Mouse (Mus musculus): ENCODE data around the gene Rims4. TPM values are rescaled to one million over a fixed set of nuclear protein-coding genes. Genes with fewer than 3 reads are reported as not detected.

Rims4 gene
- polyA plus RNA-seq, 1 experiment from 2014 or later = 0.53 TPM

DNA sequence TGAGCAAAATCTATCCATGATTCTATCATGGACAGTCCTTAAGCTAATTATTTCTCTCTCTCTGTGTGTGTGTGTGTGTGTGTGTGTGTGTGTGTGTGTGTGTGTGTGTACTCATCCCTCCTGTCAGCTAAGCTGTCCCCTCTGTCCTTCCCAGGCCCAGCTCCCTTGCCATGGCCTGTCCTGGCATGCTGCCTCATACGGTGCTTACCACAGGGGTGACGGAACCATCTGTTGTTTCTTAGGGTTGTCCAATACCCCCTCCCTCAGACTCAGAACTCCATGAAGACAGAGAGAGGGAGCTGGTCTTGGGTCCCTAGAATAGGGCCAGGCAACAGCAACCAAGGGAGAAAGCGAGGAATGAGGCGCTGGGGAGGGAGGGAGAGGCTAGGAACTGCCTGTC, 14.2 kb downstream of the Rims4 start:
- Histone ChIP-seq H3K9me3 (ENCODE audit: control insufficient read depth) (no peaks in the 10 kb centered on the region), H3K27ac (ENCODE audit: low read depth, low read length) (no peak overlapping the region), H3K9ac (ENCODE audit: low read depth, low read length) (no peak overlapping the region), H3K36me3 (ENCODE audit: control insufficient read depth, insufficient read depth) (no peaks in the 10 kb centered on the region), H3K4me1 (replicated peaks; ENCODE audit: control insufficient read depth, insufficient read depth, low read length) (no peaks in the 10 kb centered on the region), H3K27me3 (replicated peaks; ENCODE audit: control insufficient read depth, insufficient read depth, low read length) (no peaks in the 10 kb centered on the region), H3K4me2 (replicated peaks; ENCODE audit: low read depth) (no peak overlapping the region), H3K4me3 (ENCODE audit: low read depth, low read length) (no peak overlapping the region)
- 86% methylated on average over 4 of the region's 4 CpGs for WGBS
- TF ChIP-seq CTCF (IDR thresholded peaks at IDR 0.05; ENCODE audit: low read depth) = no peak
- ATAC-seq = no peak

DNA sequence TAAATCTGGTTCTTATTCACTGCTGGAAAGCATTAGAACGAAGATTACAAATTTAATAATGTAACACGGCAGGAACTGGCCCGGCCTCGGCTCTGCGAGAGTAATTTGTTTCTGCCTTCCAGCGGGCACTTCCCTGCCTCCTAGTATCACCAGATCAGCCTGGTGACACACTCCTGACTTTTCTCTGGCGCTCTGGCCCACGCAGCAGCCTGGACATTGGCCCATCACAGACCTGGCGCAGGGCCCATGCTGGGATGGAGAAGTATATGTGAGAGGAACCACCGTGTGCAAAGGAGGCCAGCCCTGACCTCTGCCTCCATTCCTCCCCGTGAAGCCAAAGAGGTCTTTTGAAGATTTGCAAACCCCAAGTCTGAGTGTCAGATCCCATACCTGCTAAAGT, 15.0 kb downstream of the Rims4 start:
- Histone ChIP-seq H3K9me3 (ENCODE audit: control insufficient read depth) (no peaks in the 10 kb centered on the region), H3K4me3 (ENCODE audit: low read depth, low read length) (no peak overlapping the region), H3K27me3 (replicated peaks; ENCODE audit: control insufficient read depth, insufficient read depth, low read length) (no peaks in the 10 kb centered on the region), H3K27ac (ENCODE audit: low read depth, low read length) (no peak overlapping the region), H3K36me3 (ENCODE audit: control insufficient read depth, insufficient read depth) (no peaks in the 10 kb centered on the region), H3K9ac (ENCODE audit: low read depth, low read length) (no peak overlapping the region), H3K4me2 (replicated peaks; ENCODE audit: low read depth) (no peak overlapping the region), H3K4me1 (replicated peaks; ENCODE audit: control insufficient read depth, insufficient read depth, low read length) (no peaks in the 10 kb centered on the region)
- WGBS = 64% methylated on average over 11 of the region's 11 CpGs
- TF ChIP-seq CTCF (IDR thresholded peaks at IDR 0.05; ENCODE audit: low read depth) = no peak
- no peak for ATAC-seq

DNA sequence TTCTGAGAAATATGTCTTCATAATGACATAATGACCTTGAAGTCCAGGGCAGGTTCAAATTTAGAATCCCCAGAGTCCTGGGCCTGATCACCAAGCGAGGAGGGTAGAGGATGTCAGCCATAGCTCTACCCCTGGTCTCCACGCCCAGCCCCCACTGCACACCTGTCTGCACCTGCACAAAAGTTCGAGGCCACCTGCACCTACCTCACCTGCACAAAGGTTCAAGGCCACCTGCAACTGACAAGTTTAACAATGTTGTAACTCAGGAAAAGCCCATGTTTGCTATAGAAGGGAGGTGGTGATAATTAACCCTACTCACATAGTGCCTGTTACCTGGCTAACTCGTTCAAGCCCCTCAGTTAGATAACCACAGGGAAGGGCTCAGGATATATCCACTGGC, 16.0 kb downstream of the Rims4 start:
- H3K27me3 ChIP-seq (replicated peaks; ENCODE audit: control insufficient read depth, insufficient read depth, low read length) = no peaks in the 10 kb centered on the region
- H3K4me2 ChIP-seq (replicated peaks; ENCODE audit: low read depth) = no peak overlapping the region
- no peaks in the 10 kb centered on the region for H3K9me3 ChIP-seq (ENCODE audit: control insufficient read depth)
- no peak overlapping the region for H3K9ac ChIP-seq (ENCODE audit: low read depth, low read length)
- ATAC-seq = peak; percentile 69; the same call in 1 of the 2 replicates
- no peaks in the 10 kb centered on the region for H3K4me1 ChIP-seq (replicated peaks; ENCODE audit: control insufficient read depth, insufficient read depth, low read length)
- 55% methylated on average over 4 of the region's 4 CpGs for WGBS
- H3K27ac ChIP-seq (ENCODE audit: low read depth, low read length) = no peak overlapping the region
- no peak overlapping the region for H3K4me3 ChIP-seq (ENCODE audit: low read depth, low read length)
- no peaks in the 10 kb centered on the region for H3K36me3 ChIP-seq (ENCODE audit: control insufficient read depth, insufficient read depth)
- no peak for TF ChIP-seq CTCF (IDR thresholded peaks at IDR 0.05; ENCODE audit: low read depth)

DNA sequence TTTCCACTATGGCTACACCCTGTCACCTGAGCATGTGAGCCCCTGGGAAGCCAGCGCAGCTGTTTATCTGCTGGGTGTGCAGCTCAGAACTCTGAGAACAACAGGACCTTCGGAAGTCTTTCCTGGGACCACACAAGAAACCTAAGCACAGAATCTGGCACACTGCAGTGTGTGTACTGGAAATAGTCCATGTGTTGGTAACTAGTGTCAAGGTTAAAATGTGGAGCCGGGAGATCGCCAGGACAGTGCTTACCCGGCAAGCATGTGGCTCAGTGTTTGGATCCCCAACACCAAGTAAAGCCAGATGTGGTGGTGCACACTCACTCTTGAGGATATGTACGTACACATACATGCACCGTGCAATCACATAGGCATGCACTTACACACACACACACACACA, 17.4 kb downstream of the Rims4 start:
- Histone ChIP-seq H3K27me3 (replicated peaks; ENCODE audit: control insufficient read depth, insufficient read depth, low read length) (no peaks in the 10 kb centered on the region), H3K4me3 (ENCODE audit: low read depth, low read length) (no peak overlapping the region), H3K36me3 (ENCODE audit: control insufficient read depth, insufficient read depth) (no peaks in the 10 kb centered on the region), H3K27ac (ENCODE audit: low read depth, low read length) (no peak overlapping the region), H3K9ac (ENCODE audit: low read depth, low read length) (no peak overlapping the region), H3K9me3 (ENCODE audit: control insufficient read depth) (no peaks in the 10 kb centered on the region), H3K4me1 (replicated peaks; ENCODE audit: control insufficient read depth, insufficient read depth, low read length) (no peaks in the 10 kb centered on the region), H3K4me2 (replicated peaks; ENCODE audit: low read depth) (no peak overlapping the region)
- no peak for ATAC-seq
- TF ChIP-seq CTCF (IDR thresholded peaks at IDR 0.05; ENCODE audit: low read depth) = no peak
- WGBS = 88% methylated on average over 7 of the region's 7 CpGs

DNA sequence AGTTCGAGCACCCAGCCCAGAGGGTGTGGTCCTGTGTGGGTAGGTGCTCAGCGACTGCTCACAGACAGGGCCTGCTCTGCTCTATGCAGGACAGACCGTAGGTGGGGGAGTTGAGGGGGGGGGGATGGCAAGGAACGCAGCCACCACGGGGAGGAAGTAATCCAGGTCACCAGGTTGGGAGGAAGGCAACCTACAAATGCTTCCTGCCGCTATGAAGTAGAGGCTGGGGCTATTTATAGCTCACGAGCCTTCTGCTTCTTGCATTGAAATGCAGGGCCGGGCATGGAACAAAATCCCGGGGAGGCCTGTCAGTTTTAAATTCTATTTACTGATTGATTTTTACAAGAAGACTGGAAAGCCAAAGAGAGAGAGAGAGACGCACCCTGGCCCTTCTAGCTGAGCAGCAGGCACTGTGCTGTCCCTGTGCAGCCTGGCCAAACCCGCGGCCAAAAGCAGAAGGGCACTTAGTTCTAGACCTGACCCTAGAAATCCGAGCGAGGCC, 18.5 kb downstream of the Rims4 start:
- whole genome bisulfite sequencing = 42% methylated on average over 14 of the region's 14 CpGs
- no peaks in the 10 kb centered on the region for H3K27me3 ChIP-seq (replicated peaks; ENCODE audit: control insufficient read depth, insufficient read depth, low read length)
- H3K27ac ChIP-seq (ENCODE audit: low read depth, low read length) = no peak overlapping the region
- no peak overlapping the region for H3K9ac ChIP-seq (ENCODE audit: low read depth, low read length)
- H3K4me1 ChIP-seq (replicated peaks; ENCODE audit: control insufficient read depth, insufficient read depth, low read length) = no peaks in the 10 kb centered on the region
- ATAC-seq = no peak
- H3K9me3 ChIP-seq (ENCODE audit: control insufficient read depth) = no peaks in the 10 kb centered on the region
- no peak overlapping the region for H3K4me3 ChIP-seq (ENCODE audit: low read depth, low read length)
- no peak overlapping the region for H3K4me2 ChIP-seq (replicated peaks; ENCODE audit: low read depth)
- H3K36me3 ChIP-seq (ENCODE audit: control insufficient read depth, insufficient read depth) = no peaks in the 10 kb centered on the region
- no peak for TF ChIP-seq CTCF (IDR thresholded peaks at IDR 0.05; ENCODE audit: low read depth)

DNA sequence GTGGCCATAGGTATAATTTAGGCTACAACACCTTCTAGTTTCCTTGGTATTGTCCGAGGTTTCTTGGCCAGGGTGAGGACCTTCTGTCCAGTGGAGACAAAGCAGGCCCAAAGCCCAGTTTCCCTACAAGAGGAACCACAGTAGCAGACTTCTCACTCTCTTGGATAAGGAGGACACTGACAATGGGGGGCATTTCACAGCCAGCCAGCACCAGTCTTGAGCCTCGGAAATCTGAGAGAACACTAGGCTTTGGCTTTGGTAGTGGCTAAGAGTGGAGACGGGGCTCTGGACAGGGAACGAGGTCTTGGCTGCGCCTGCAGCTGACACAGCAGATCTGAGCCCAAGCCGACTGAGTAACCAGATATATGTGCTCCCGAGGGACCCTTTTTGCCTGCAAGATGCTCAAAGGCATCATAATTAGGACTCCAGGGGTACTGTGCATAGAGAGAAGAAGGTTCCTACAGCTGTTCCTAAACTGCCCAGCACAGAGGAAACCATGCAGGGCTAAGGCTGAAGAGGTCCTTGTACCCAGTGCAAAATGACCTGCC, 20.4 kb downstream of the Rims4 start:
- 74% methylated on average over 7 of the region's 7 CpGs for WGBS
- no peak for TF ChIP-seq CTCF (IDR thresholded peaks at IDR 0.05; ENCODE audit: low read depth)
- Histone ChIP-seq H3K4me2 (replicated peaks; ENCODE audit: low read depth) (no peak overlapping the region), H3K9ac (ENCODE audit: low read depth, low read length) (no peak overlapping the region), H3K27me3 (replicated peaks; ENCODE audit: control insufficient read depth, insufficient read depth, low read length) (no peaks in the 10 kb centered on the region), H3K4me3 (ENCODE audit: low read depth, low read length) (no peak overlapping the region), H3K27ac (ENCODE audit: low read depth, low read length) (no peak overlapping the region), H3K4me1 (replicated peaks; ENCODE audit: control insufficient read depth, insufficient read depth, low read length) (no peaks in the 10 kb centered on the region), H3K36me3 (ENCODE audit: control insufficient read depth, insufficient read depth) (no peaks in the 10 kb centered on the region), H3K9me3 (ENCODE audit: control insufficient read depth) (no peaks in the 10 kb centered on the region)
- ATAC-seq = no peak

DNA sequence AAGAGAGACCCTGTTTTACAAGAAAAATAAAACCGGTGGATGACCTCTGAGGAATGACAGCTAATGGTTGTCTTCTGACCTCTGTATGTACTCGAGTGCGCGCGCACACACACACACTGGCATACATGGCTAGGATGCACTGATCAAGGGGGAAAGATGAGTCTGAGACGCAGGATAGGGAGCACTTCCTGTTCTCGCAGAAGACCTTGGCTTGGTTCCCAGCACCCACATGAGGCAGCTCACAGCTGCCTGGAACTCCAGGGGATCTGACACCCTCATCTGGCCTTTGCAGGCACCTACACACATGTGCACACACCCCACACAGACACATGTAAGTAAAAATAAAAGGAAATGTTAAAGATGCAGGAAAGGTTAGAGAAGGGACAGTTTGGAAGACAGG, 21.5 kb downstream of the Rims4 start:
- no peak for ATAC-seq

More for the DNA sequence above, 21.5 kb downstream of the Rims4 start:
- Histone ChIP-seq H3K36me3 (ENCODE audit: control insufficient read depth, insufficient read depth) (no peaks in the 10 kb centered on the region), H3K27ac (ENCODE audit: low read depth, low read length) (no peak overlapping the region), H3K4me3 (ENCODE audit: low read depth, low read length) (no peak overlapping the region), H3K9me3 (ENCODE audit: control insufficient read depth) (no peaks in the 10 kb centered on the region), H3K27me3 (replicated peaks; ENCODE audit: control insufficient read depth, insufficient read depth, low read length) (no peaks in the 10 kb centered on the region), H3K4me1 (replicated peaks; ENCODE audit: control insufficient read depth, insufficient read depth, low read length) (no peaks in the 10 kb centered on the region), H3K9ac (ENCODE audit: low read depth, low read length) (no peak overlapping the region), H3K4me2 (replicated peaks; ENCODE audit: low read depth) (no peak overlapping the region)
- 87% methylated on average over 7 of the region's 7 CpGs for WGBS
- no peak for TF ChIP-seq CTCF (IDR thresholded peaks at IDR 0.05; ENCODE audit: low read depth)

All from intestine, postnatal 0 days (tissue).